Mouse (Mus musculus): ENCODE measurements at regions not wholly inside any gene's neighbourhood (a gene's known extent, or its start where the extent isn't known, plus 50 kb on each side); places are given as distances from the start of the nearest gene placed in this dataset.

GRCm38 (mm10) chr16:64391440-64392197 lies 210.6 kb downstream of the Csnka2ip start:
- Histone ChIP-seq H3K27me3 (no peaks in the 10 kb centered on the region), H3K4me3 (replicated peaks) (no peak overlapping the region), H3K9me3 (no peaks in the 10 kb centered on the region), H3K9ac (replicated peaks) (no peak overlapping the region), H3K36me3 (no peaks in the 10 kb centered on the region), H3K4me2 (replicated peaks) (0 out of 2 replicates have a peak overlapping the region, but pooled peaks have one; percentile 10), H3K27ac (peak overlapping the region; percentile 14; the same call in 1 of the 2 replicates), H3K4me1 (replicated peaks) (peaks cover 11% of the 10 kb centered on the region; the same call in 1 of the 2 replicates)
- WGBS = 18% methylated on average over 8 of the region's 8 CpGs
- peak; percentile 48; the same call in 1 of the 2 replicates for ATAC-seq

GRCm38 (mm10) chr16:64368608-64369399 lies 233.4 kb downstream of the Csnka2ip start:
- H3K27me3 ChIP-seq = no peaks in the 10 kb centered on the region
- H3K4me1 ChIP-seq (replicated peaks) = no peaks in the 10 kb centered on the region
- no peak overlapping the region for H3K4me3 ChIP-seq (replicated peaks)
- no peak overlapping the region for H3K9ac ChIP-seq (replicated peaks)
- H3K4me2 ChIP-seq (replicated peaks) = no peak overlapping the region
- H3K27ac ChIP-seq = no peak overlapping the region
- no peaks in the 10 kb centered on the region for H3K9me3 ChIP-seq
- peak; percentile 68; the same call in 1 of the 2 replicates for ATAC-seq
- 82% methylated on average over 13 of the region's 13 CpGs for WGBS
- H3K36me3 ChIP-seq = no peaks in the 10 kb centered on the region

- WGBS = 71% methylated on average over 10 of the region's 10 CpGs
- no peak overlapping the region for H3K9ac ChIP-seq (replicated peaks)
- no peak overlapping the region for H3K4me2 ChIP-seq (replicated peaks)
- no peak for ATAC-seq
- no peak overlapping the region for H3K4me3 ChIP-seq (replicated peaks)
- H3K9me3 ChIP-seq = no peaks in the 10 kb centered on the region
- no peaks in the 10 kb centered on the region for H3K4me1 ChIP-seq (replicated peaks)
- H3K27ac ChIP-seq = no peak overlapping the region
- H3K27me3 ChIP-seq = no peaks in the 10 kb centered on the region
- H3K36me3 ChIP-seq = no peaks in the 10 kb centered on the region
Measured at GRCm38 (mm10) chr16:64347940-64348339, 254.3 kb downstream of the Csnka2ip start.

- WGBS = 79% methylated on average over 1 of the region's 1 CpGs
- no peak overlapping the region for H3K9ac ChIP-seq (replicated peaks)
- peaks cover 8% of the 10 kb centered on the region for H3K4me1 ChIP-seq (replicated peaks)
- no peak overlapping the region for H3K27ac ChIP-seq
- no peaks in the 10 kb centered on the region for H3K9me3 ChIP-seq
- H3K4me3 ChIP-seq (replicated peaks) = no peak overlapping the region
- no peaks in the 10 kb centered on the region for H3K36me3 ChIP-seq
- no peak for ATAC-seq
- H3K4me2 ChIP-seq (replicated peaks) = no peak overlapping the region
- H3K27me3 ChIP-seq = no peaks in the 10 kb centered on the region
Measured at GRCm38 (mm10) chr16:64332887-64333455, 269.2 kb downstream of the Csnka2ip start.

- WGBS = 55% methylated on average over 8 of the region's 8 CpGs
- H3K27ac ChIP-seq = peak overlapping the region; percentile 25; the same call in 1 of the 2 replicates
- no peaks in the 10 kb centered on the region for H3K36me3 ChIP-seq
- no peaks in the 10 kb centered on the region for H3K9me3 ChIP-seq
- H3K4me2 ChIP-seq (replicated peaks) = no peak overlapping the region
- no peaks in the 10 kb centered on the region for H3K27me3 ChIP-seq
- ATAC-seq = peak; percentile 82
- H3K4me1 ChIP-seq (replicated peaks) = peaks cover 8% of the 10 kb centered on the region
- no peak overlapping the region for H3K9ac ChIP-seq (replicated peaks)
- H3K4me3 ChIP-seq (replicated peaks) = no peak overlapping the region
Measured at GRCm38 (mm10) chr16:64332195-64332886, 269.9 kb downstream of the Csnka2ip start.

GRCm38 (mm10) chr16:64329264-64330060 lies 272.7 kb downstream of the Csnka2ip start:
- H3K9me3 ChIP-seq = no peaks in the 10 kb centered on the region
- H3K27ac ChIP-seq = no peak overlapping the region
- 31% methylated on average over 11 of the region's 11 CpGs for WGBS
- H3K27me3 ChIP-seq = no peaks in the 10 kb centered on the region
- H3K9ac ChIP-seq (replicated peaks) = no peak overlapping the region
- no peak overlapping the region for H3K4me3 ChIP-seq (replicated peaks)
- peaks cover 8% of the 10 kb centered on the region for H3K4me1 ChIP-seq (replicated peaks)
- H3K4me2 ChIP-seq (replicated peaks) = peak overlapping the region; percentile 4; the same call in 1 of the 2 replicates
- peak; percentile 89 for ATAC-seq
- H3K36me3 ChIP-seq = no peaks in the 10 kb centered on the region

GRCm38 (mm10) chr16:64318796-64319493 lies 283.3 kb downstream of the Csnka2ip start:
- no peaks in the 10 kb centered on the region for H3K9me3 ChIP-seq
- no peak overlapping the region for H3K9ac ChIP-seq (replicated peaks)
- ATAC-seq = no peak
- H3K27ac ChIP-seq = no peak overlapping the region
- H3K27me3 ChIP-seq = no peaks in the 10 kb centered on the region
- no peak overlapping the region for H3K4me3 ChIP-seq (replicated peaks)
- WGBS = 80% methylated on average over 4 of the region's 4 CpGs
- H3K36me3 ChIP-seq = no peaks in the 10 kb centered on the region
- H3K4me1 ChIP-seq (replicated peaks) = no peaks in the 10 kb centered on the region
- no peak overlapping the region for H3K4me2 ChIP-seq (replicated peaks)

- WGBS = 88% methylated on average over 1 of the region's 1 CpGs
- Histone ChIP-seq H3K36me3 (no peaks in the 10 kb centered on the region), H3K4me3 (replicated peaks) (no peak overlapping the region), H3K4me2 (replicated peaks) (no peak overlapping the region), H3K27ac (no peak overlapping the region), H3K9ac (replicated peaks) (no peak overlapping the region), H3K27me3 (no peaks in the 10 kb centered on the region), H3K9me3 (no peaks in the 10 kb centered on the region), H3K4me1 (replicated peaks) (no peaks in the 10 kb centered on the region)
- ATAC-seq = no peak
Measured at GRCm38 (mm10) chr16:64316831-64317230, 285.4 kb downstream of the Csnka2ip start.

- peak; percentile 65 for ATAC-seq
- WGBS = 55% methylated on average over 3 of the region's 3 CpGs
Measured at GRCm38 (mm10) chr16:64293507-64293906, 308.7 kb downstream of the Csnka2ip start.

GRCm38 (mm10) chr16:64285306-64285705 lies 316.9 kb downstream of the Csnka2ip start:
- H3K9me3 ChIP-seq = no peaks in the 10 kb centered on the region
- no peaks in the 10 kb centered on the region for H3K4me1 ChIP-seq (replicated peaks)
- H3K27ac ChIP-seq = no peak overlapping the region
- no peak overlapping the region for H3K4me3 ChIP-seq (replicated peaks)
- 72% methylated on average over 1 of the region's 1 CpGs for WGBS
- no peak for ATAC-seq
- no peaks in the 10 kb centered on the region for H3K36me3 ChIP-seq
- no peak overlapping the region for H3K9ac ChIP-seq (replicated peaks)
- H3K27me3 ChIP-seq = no peaks in the 10 kb centered on the region
- H3K4me2 ChIP-seq (replicated peaks) = no peak overlapping the region

More at GRCm38 (mm10) chr16:64293507-64293906, 308.7 kb downstream of the Csnka2ip start:
- Histone ChIP-seq H3K9ac (replicated peaks) (no peak overlapping the region), H3K27me3 (no peaks in the 10 kb centered on the region), H3K4me3 (replicated peaks) (no peak overlapping the region), H3K4me1 (replicated peaks) (no peaks in the 10 kb centered on the region), H3K4me2 (replicated peaks) (no peak overlapping the region), H3K36me3 (no peaks in the 10 kb centered on the region), H3K27ac (no peak overlapping the region), H3K9me3 (no peaks in the 10 kb centered on the region)
